8 mouse cellular contexts compared by ENCODE assay signal in genomic region chr11:100897294-100898231, GRCm38 (mm10). TPM values are rescaled to one million over a fixed set of nuclear protein-coding genes. Genes with fewer than 3 reads are reported as not detected.
A peak's percentile ranks its signal among the peaks of the same experiment; 100 is the strongest.
DNase-seq lines count a peak whose midpoint lies in the region; ATAC-seq lines count a peak whose summit lies in the region.

No protein-coding gene starts in this region.

- H3K27me3 ChIP-seq in forebrain, embryonic 10.5 days (ENCODE audit: poor library complexity, severe bottlenecking): no peaks in the 10 kb centered on the region
- no peaks in the 10 kb centered on the region for H3K27me3 ChIP-seq in forebrain, embryonic 11.5 days (ENCODE audit: control insufficient read depth, insufficient read depth, low read length)
- H3K27me3 ChIP-seq in forebrain, embryonic 12.5 days: no peaks in the 10 kb centered on the region
- no peaks in the 10 kb centered on the region for H3K27me3 ChIP-seq in limb, embryonic 15.5 days

- DNase-seq in forebrain, embryonic 10.5 days (ENCODE audit: extremely low spot score, low spot score): no peak
- no peak for DNase-seq in forebrain, embryonic 11.5 days (ENCODE audit: low spot score)
- DNase-seq in A20 (ENCODE audit: low read depth, low spot score): peak; percentile 85
- no peak for DNase-seq in retina, embryonic 14.5 days (ENCODE audit: low spot score)
- DNase-seq in gastrocnemius, postnatal 10 days: no peak

- no peak for ATAC-seq in forebrain, embryonic 11.5 days (replicated peaks; ENCODE audit: low FRiP score)
- ATAC-seq in forebrain, embryonic 12.5 days (ENCODE audit: low FRiP score): no peak
- ATAC-seq in limb, embryonic 15.5 days (ENCODE audit: insufficient number of reproducible peaks, low FRiP score, low TSS enrichment, low read depth): no peak
- ATAC-seq in monocyte, adult 5-6 weeks (replicated peaks; ENCODE audit: insufficient number of reproducible peaks, low FRiP score, low TSS enrichment, poor library complexity, severe bottlenecking): no peak

- H3K4me1 ChIP-seq in forebrain, embryonic 10.5 days: peaks cover 20% of the 10 kb centered on the region
- H3K4me1 ChIP-seq in forebrain, embryonic 11.5 days (replicated peaks; ENCODE audit: control insufficient read depth, insufficient read depth, low read length): peaks cover 2% of the 10 kb centered on the region; the same call in 1 of the 2 replicates
- H3K4me1 ChIP-seq in forebrain, embryonic 12.5 days: peaks cover 14% of the 10 kb centered on the region
- no peaks in the 10 kb centered on the region; the same call in 1 of the 2 replicates for H3K4me1 ChIP-seq in limb, embryonic 15.5 days

- peaks cover 14% of the 10 kb centered on the region for H3K36me3 ChIP-seq in forebrain, embryonic 10.5 days (replicated peaks)
- no peaks in the 10 kb centered on the region for H3K36me3 ChIP-seq in forebrain, embryonic 11.5 days (ENCODE audit: control insufficient read depth, insufficient read depth, low read length)
- H3K36me3 ChIP-seq in forebrain, embryonic 12.5 days (replicated peaks): peaks cover 11% of the 10 kb centered on the region
- H3K36me3 ChIP-seq in limb, embryonic 15.5 days: peaks cover 80% of the 10 kb centered on the region

- H3K4me3 ChIP-seq in forebrain, embryonic 10.5 days: no peak overlapping the region
- no peak overlapping the region for H3K4me3 ChIP-seq in forebrain, embryonic 11.5 days (ENCODE audit: low read depth, low read length)
- no peak overlapping the region for H3K4me3 ChIP-seq in forebrain, embryonic 12.5 days (replicated peaks)
- H3K4me3 ChIP-seq in limb, embryonic 15.5 days: no peak overlapping the region

- WGBS in forebrain, embryonic 10.5 days: 80% methylated on average over 7 of the region's 7 CpGs
- WGBS in forebrain, embryonic 11.5 days: 75% methylated on average over 7 of the region's 7 CpGs
- WGBS in forebrain, embryonic 12.5 days: 79% methylated on average over 7 of the region's 7 CpGs
- whole genome bisulfite sequencing in limb, embryonic 15.5 days: 65% methylated on average over 7 of the region's 7 CpGs

- 0 out of 2 replicates have a peak overlapping the region, but pooled peaks have one; percentile 26 for H3K27ac ChIP-seq in forebrain, embryonic 10.5 days
- no peak overlapping the region for H3K27ac ChIP-seq in forebrain, embryonic 11.5 days (ENCODE audit: low read depth, low read length)
- H3K27ac ChIP-seq in forebrain, embryonic 12.5 days: 0 out of 2 replicates have a peak overlapping the region, but pooled peaks have one; percentile 38
- peak overlapping the region; percentile 43; the same call in 1 of the 2 replicates for H3K27ac ChIP-seq in limb, embryonic 15.5 days

- peaks cover 4% of the 10 kb centered on the region for H3K9me3 ChIP-seq in forebrain, embryonic 10.5 days
- no peaks in the 10 kb centered on the region; the same call in 1 of the 2 replicates for H3K9me3 ChIP-seq in forebrain, embryonic 11.5 days (ENCODE audit: control insufficient read depth, low read length)
- H3K9me3 ChIP-seq in forebrain, embryonic 12.5 days: peaks cover 5% of the 10 kb centered on the region; the same call in 1 of the 2 replicates
- no peaks in the 10 kb centered on the region for H3K9me3 ChIP-seq in limb, embryonic 15.5 days

- no peak overlapping the region for H3K9ac ChIP-seq in forebrain, embryonic 11.5 days (ENCODE audit: low read length)
- no peak overlapping the region for H3K9ac ChIP-seq in forebrain, embryonic 12.5 days
- no peak overlapping the region for H3K9ac ChIP-seq in limb, embryonic 15.5 days

- no peak overlapping the region for H3K4me2 ChIP-seq in forebrain, embryonic 11.5 days (ENCODE audit: low read depth, low read length, severe bottlenecking)
- no peak overlapping the region for H3K4me2 ChIP-seq in forebrain, embryonic 12.5 days
- H3K4me2 ChIP-seq in limb, embryonic 15.5 days: no peak overlapping the region

RNA-seq across cellular contexts. Expression of gene Stat5a, which starts 38.4 kb away (rescaled TPM):
- polyA plus RNA-seq in forebrain, embryonic 10.5 days (2016; fragmentation: Nextera tagmentation; extraction: Ambion mirVana): 1.7 TPM in 2 replicates
- 1.3 and 1.5 TPM in 2 replicates for polyA plus RNA-seq in forebrain, embryonic 11.5 days (2014; fragmentation: Nextera tagmentation; extraction: Ambion mirVana)
- 1.2 and 1.8 TPM in 2 replicates for polyA plus RNA-seq in forebrain, embryonic 12.5 days (2016; fragmentation: Nextera tagmentation; extraction: Ambion mirVana)
- 9.4 and 12.0 TPM in 2 replicates for polyA plus RNA-seq in limb, embryonic 15.5 days (2015; fragmentation: Nextera tagmentation; extraction: Ambion mirVana)
- total RNA-seq in gastrocnemius, postnatal 10 days (2021): 10 to 100 TPM; 29.6 to 32.7 TPM
- total RNA-seq in monocyte, adult 5-6 weeks (2017): 20.0 to 28.0 TPM (median 25.1 TPM) in 3 replicates

RNA-seq across cellular contexts. Expression of gene Stat3, which starts 41.8 kb away (rescaled TPM):
- 15.0 and 15.6 TPM in 2 replicates for polyA plus RNA-seq in forebrain, embryonic 10.5 days (2016; fragmentation: Nextera tagmentation; extraction: Ambion mirVana)
- polyA plus RNA-seq in forebrain, embryonic 11.5 days (2014; fragmentation: Nextera tagmentation; extraction: Ambion mirVana): 26.2 and 27.8 TPM in 2 replicates
- 30.8 and 34.1 TPM in 2 replicates for polyA plus RNA-seq in forebrain, embryonic 12.5 days (2016; fragmentation: Nextera tagmentation; extraction: Ambion mirVana)
- 72.9 and 85.2 TPM in 2 replicates for polyA plus RNA-seq in limb, embryonic 15.5 days (2015; fragmentation: Nextera tagmentation; extraction: Ambion mirVana)
- 10 to 100 TPM; 49.1 to 56.7 TPM for total RNA-seq in gastrocnemius, postnatal 10 days (2021)
- total RNA-seq in monocyte, adult 5-6 weeks (2017): 328 to 413 TPM (median 368 TPM) in 3 replicates

RNA-seq across cellular contexts. Expression of gene Stat5b, which starts 47.0 kb away (rescaled TPM):
- polyA plus RNA-seq in forebrain, embryonic 10.5 days (2016; fragmentation: Nextera tagmentation; extraction: Ambion mirVana): 14.9 and 16.2 TPM in 2 replicates
- 18.7 and 19.1 TPM in 2 replicates for polyA plus RNA-seq in forebrain, embryonic 11.5 days (2014; fragmentation: Nextera tagmentation; extraction: Ambion mirVana)
- 16.6 and 17.3 TPM in 2 replicates for polyA plus RNA-seq in forebrain, embryonic 12.5 days (2016; fragmentation: Nextera tagmentation; extraction: Ambion mirVana)
- 23.4 and 25.5 TPM in 2 replicates for polyA plus RNA-seq in limb, embryonic 15.5 days (2015; fragmentation: Nextera tagmentation; extraction: Ambion mirVana)
- 100 to 1,000 TPM; 107 to 114 TPM for total RNA-seq in gastrocnemius, postnatal 10 days (2021)
- total RNA-seq in monocyte, adult 5-6 weeks (2017): 71.6 to 86.1 TPM (median 75.5 TPM) in 3 replicates
